Mouse (Mus musculus) granulocyte monocyte progenitor cell, adult 5-6 weeks (primary cell): ENCODE measurements around the gene Opcml. TPM values are rescaled to one million over a fixed set of nuclear protein-coding genes. Genes with fewer than 3 reads are reported as not detected.

ENCODE experiments used
- ATAC-seq: replicated peaks from 2 replicates; pipeline ENCODE4 v1.8.0; 2016; ENCODE audit warnings: mild to moderate bottlenecking, moderate TSS enrichment, inconsistent platforms; ENCODE audit not compliant: poor library complexity, severe bottlenecking
- total RNA-seq, 2 experiments: library from RNA; stranded (forward) in 1 of 2; stranded (reverse) in 1 of 2; fragments of 200-712, 200-1000 nt in 1 of 2; fragments of >200 nt in 1 of 2; fragmentation: Nextera tagmentation in 1 of 2; gene quantifications; 2 replicates each; pipeline ENCODE4 v1.2.3; 2014 to 2017

Opcml gene
- total RNA-seq, 2 experiments from 2014 or later = not detected

DNA sequence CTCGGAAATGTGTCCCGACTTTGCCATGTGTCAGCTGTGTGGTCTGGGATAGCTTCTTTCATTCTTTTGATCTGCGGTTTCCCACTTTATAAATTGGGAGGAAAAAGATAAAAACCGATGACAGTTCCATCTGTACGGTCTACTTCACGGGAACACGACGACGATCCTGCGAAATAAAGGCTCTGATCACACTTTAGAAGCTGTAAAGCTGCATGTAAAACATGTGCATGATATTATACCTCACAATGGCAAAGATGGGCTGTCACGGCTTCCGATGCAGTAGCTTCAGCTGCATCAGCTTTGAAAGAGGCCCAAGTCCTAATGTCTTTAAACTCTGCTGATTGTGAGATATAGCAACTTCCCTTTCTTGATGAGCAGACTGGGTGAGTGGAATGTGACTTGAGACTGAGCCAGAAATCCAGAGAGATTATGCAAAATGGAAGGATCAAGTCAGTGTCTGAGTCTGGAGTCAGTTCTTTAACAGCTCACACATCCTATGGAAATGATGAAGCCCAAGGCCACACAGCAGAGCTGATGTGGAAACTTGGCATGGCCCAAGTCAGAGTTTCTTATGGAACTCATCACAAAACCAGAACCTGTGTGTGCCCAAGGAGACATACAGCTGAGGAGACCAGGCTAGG is 349.5 kb downstream of the Opcml start:
- no peak for ATAC-seq

- ATAC-seq = no peak
Measured at GRCm38 (mm10) chr9:28149507-28149906, 358.9 kb downstream of the Opcml start.

GRCm38 (mm10) chr9:28153748-28154147 is 363.2 kb downstream of the Opcml start:
- ATAC-seq = peak; percentile 95

DNA sequence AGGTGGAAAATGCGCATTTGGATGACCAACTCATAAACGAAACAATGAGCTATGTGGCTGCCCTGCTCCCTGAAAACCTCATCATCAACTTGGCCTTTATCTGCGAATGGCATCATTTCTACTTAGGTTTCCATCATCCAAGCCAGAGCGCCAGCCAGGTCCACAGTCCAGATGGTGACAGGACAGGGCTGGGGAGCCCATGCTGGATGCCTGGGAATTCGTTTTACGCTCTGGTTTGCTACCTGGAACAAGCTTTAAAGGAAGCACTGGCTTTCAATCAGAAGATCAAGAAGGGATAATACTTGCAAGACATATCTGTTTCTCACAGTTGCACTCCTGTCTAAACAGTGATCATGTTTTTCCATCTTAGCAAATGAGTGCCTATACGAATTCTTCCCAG is 366.5 kb downstream of the Opcml start:
- no peak for ATAC-seq

- no peak for ATAC-seq
Measured at GRCm38 (mm10) chr9:28160953-28161352, 370.4 kb downstream of the Opcml start.

DNA sequence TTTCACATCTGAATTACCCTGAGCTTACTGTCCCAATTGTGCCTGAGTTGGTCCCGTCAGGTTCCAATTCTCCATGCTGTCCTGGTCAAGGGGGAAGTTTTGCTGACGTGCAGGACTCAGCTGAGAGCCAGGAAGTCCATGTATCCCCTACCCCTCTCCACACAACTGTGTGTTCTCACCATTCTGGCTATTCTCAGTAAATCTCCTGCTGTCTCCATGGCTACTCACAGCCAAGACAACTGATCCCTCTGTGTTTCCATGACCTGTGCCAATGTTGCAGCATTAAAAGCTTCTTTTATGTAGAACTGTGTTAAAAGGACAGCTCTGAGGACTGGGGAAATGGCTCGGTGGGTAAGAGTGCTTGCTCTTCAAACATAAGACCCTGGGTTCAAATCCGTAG is 373.4 kb downstream of the Opcml start:
- ATAC-seq = no peak

- ATAC-seq = peak; percentile 71
Measured at GRCm38 (mm10) chr9:28171890-28172289, 381.3 kb downstream of the Opcml start.

- ATAC-seq = no peak
Measured at GRCm38 (mm10) chr9:28177052-28177451, 386.5 kb downstream of the Opcml start.

GRCm38 (mm10) chr9:28178123-28178887 is 387.7 kb downstream of the Opcml start:
- no peak for ATAC-seq

DNA sequence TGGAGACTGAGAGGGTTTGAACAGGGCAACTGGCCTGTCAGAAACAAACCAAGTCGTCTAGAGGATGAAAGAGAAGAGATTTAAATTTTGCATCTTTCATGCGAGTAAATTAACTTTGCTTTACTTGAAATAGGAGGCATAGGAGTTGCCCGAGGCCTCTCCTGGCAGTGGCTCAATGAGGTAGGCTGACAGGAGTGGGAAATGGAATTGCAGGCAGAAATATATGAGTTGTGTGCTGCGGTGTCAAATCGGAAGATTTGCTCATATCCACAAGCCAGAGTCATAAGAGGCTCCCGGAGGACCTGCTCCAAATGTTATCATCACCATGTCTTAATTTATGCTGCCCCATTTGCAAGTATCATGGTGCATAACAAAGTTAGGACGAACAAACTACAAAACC is 391.3 kb downstream of the Opcml start:
- no peak for ATAC-seq

GRCm38 (mm10) chr9:28190226-28190625 is 399.7 kb downstream of the Opcml start:
- ATAC-seq = no peak

- no peak for ATAC-seq
Measured at GRCm38 (mm10) chr9:28190751-28191150, 400.2 kb downstream of the Opcml start.

DNA sequence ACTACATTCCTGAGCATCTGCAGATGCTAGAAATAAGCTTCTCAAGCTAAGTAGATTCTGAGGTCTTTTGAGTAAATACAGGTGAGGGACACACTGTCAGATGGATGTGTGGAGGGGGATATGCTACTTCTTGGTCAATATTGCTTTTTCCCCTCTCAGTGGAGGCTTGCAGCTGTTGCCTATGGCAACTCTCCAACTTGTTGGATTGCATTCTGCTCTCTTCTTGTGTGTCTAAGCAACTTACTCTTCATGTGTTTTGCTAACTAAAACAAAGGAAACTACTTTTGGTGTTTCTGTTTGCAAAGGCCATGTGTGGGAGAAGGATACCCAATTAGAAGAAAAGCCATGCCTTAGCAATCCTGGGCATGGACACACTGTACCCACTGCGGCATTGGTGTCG is 406.0 kb downstream of the Opcml start:
- ATAC-seq = no peak

- no peak for ATAC-seq
Measured at GRCm38 (mm10) chr9:28197061-28197460, 406.5 kb downstream of the Opcml start.

DNA sequence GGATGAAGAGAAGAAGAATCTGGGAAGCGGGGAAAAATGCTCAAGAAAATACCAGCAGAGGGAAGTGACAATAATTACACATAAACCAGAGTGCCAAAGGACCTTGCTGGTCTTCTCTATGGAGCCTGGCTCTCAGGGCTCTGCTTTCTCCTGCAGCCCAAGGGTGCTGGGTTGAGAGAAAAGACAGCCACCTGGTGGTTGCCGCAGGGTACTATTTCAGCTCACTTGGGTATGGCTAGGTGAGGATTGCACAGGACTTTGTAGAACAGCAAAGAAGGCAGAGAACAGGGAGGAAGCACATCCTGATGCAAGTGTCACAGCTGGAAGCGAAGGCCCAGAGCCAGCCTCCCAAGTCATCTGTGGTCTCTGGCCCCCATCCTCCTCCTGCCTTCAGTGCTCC is 407.1 kb downstream of the Opcml start:
- ATAC-seq = no peak; the same call in 1 of the 2 replicates

GRCm38 (mm10) chr9:28198106-28198694 is 407.6 kb downstream of the Opcml start:
- ATAC-seq = no peak

DNA sequence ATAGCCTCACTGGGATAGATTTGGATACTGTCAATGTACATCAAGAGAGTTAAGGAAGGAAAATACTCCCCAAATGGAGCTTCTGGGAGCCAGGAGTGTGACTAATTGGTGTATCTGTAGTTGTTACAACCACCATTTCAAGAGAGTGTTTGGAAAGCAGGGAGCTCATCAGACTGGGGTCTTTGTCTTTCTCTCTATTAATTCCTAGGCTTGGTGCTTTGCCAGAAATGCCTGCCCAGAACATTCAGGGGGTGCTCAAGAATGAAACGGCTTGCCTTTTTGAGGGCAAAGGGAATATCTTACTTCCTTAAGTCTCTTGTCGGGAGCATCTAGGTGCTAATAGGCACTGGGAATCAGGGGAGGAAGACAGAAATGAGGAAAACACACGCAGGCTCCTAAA is 416.9 kb downstream of the Opcml start:
- ATAC-seq = no peak

GRCm38 (mm10) chr9:28208696-28209095 is 418.1 kb downstream of the Opcml start:
- ATAC-seq = no peak

GRCm38 (mm10) chr9:28211877-28212276 is 421.3 kb downstream of the Opcml start:
- ATAC-seq = no peak

- no peak for ATAC-seq
Measured at GRCm38 (mm10) chr9:28213893-28214292, 423.3 kb downstream of the Opcml start.

- no peak for ATAC-seq
Measured at GRCm38 (mm10) chr9:28218026-28218646, 427.6 kb downstream of the Opcml start.
